Mouse (Mus musculus): ENCODE results near the gene Hoxd8. TPM values are rescaled to one million over a fixed set of nuclear protein-coding genes. Genes with fewer than 3 reads are reported as not detected.

Hoxd8 gene
- total RNA-seq, 2 experiments from 2014 or later: 1.9 to 2.5 TPM

DNA sequence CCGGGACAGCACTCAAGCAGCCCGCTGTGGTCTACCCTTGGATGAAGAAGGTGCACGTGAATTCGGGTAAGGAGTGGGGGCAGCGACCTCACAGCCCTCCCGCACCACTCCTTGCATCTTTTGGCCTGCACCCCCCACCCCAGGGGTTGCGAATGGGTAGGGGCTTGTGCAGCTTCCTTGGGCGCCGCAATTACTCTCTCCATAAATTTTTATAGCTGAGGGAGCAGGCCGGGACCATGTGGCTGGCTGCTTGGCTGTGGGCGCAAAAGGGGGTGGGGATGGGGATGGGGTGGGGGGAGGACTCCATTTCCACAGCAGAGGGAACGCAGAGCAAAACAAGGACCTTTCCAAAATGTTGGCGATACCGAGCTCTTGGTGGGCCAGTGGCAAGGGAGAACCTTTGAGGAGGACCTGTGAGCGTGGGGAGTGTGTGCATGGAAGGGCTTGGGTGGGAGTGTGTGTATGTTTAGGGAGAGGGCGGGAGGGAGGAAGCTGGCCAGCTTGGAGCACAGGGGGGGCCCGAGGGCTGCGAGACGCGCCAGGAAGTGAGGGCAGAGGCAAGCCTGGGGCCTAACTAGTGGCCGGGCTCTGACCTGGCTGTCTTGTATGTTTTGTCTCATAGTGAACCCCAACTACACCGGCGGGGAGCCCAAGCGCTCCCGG is 23.4 kb downstream of the Hoxd8 start:
- DNase-seq: no peak
- intact Hi-C loops (cut with DNase I): no loop called here

DNA sequence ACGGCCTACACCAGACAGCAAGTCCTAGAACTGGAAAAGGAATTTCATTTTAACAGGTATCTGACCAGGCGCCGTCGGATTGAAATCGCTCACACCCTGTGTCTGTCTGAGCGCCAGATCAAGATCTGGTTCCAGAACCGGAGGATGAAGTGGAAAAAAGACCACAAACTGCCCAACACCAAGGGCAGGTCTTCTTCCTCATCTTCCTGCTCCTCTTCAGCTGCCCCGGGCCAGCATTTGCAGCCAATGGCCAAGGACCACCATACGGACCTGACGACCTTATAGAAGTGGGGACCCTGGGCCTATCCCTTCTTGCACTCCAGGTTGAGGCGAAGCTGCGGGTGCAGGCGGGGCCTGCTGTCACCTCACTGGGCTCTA is 23.9 kb downstream of the Hoxd8 start:
- intact Hi-C loops (cut with DNase I): no loop called here
- no peak for DNase-seq

DNA sequence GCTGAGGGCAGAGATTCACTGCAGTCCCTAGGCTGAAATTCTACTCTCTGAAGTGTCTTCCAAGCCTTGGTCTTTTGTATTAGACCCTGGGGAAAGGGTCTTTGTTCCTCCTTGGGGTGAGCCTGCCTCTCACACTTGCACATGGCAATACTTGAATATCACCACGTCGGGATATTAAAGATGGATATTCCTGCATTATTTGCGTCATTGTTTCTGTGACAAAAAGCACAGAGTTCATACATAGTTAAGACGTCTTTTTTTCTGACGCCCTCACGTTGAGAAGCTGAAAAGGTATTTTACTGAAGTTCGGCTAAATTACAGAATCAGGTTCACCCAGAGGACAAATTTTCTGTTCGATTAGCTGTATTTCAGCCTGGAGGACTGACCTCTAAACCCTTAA is 25.9 kb downstream of the Hoxd8 start:
- intact Hi-C loops (cut with DNase I): no loop called here
- DNase-seq: no peak

DNA sequence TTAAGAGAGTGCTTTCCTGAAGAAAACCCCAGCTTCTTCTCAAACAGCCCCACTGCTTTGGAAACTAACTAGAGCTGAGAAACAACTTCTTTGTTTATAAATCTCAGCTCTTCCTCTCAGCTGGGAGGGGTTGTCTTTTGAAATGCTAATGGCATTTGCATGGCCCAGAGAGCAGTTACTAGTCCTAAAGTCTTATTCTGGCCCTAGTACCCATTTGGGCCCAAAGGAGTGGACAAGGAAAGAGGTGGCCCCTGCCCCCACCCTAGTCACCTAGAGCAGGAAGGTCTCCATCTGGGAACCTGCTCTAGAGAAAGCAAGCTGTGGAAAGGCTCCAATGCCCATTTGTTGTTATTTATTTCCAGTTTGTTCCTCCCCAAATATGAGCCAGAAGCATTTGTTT is 26.6 kb downstream of the Hoxd8 start:
- no peak for DNase-seq
- intact Hi-C loops (cut with DNase I): no loop called here

DNA sequence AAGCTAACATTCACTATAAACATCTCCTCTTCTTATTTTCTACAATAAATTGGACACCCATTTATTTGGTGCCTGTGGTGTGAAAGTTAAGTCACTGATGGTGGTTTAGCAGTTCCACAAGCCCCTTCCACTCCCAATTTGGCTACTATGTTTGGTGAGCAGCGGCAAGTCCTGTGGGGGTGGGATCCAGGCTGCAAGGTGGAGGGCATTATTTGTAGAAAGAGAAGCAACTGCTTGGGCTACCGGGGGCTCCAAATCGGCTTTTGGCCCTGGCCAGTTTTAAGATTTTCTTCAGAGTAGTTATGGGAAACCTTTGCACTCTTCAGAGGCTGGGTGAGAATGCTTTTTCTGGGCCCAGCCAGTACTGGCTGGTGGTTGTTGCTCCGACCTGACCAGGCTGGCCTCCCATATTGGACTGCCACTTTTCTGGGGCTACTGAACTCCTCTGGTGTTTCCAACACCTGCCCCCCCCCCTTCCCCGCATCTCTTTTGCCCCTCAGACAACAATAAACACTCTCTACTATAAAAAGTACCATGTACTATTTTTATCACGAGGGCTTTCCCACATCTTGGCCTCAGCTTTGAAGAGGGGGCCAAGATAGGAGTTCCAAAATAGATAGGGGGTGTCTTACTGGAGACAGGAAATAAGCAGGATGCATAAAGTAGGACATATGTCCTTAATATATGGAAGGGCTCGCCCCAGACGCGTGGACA is 27.5 kb downstream of the Hoxd8 start:
- intact Hi-C loops (cut with DNase I): no loop called here
- no peak for DNase-seq

DNA sequence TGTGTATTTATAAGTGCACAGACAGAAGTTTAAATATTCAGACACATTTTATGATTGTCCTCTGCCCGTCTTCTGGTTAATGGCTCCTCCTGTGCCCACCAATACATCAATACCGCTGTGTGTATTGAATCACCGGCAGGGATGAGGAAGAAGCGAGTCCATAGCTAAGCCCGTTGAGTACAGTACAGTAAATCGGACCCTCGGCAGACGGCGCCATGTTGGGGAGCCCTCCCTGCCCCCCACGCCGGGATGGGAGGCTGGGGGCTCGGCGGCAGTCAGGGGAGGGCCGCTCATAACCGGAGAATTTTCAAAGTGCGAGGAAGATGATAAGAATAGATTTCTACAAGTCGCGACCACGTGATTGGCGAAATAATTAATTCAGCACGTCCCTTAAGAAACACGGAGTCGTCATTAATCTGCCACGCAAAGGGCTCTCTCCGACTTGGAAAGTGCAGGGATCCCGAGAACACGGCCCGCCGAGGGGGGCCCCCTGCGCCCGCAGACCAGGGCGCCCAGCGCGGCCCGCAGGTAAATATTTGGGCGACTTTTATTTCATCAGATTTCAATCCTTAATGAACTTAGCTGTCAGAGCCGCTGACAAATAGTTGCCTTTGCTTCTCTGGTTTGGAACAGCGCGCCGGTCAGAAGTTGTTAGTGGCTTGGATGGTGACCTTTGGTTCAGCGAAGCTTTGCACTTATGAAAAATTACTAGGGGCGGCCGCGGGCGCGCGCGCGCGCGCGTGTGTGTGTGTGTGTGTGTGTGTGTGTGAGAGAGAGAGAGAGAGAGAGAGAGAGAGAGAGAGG is 28.3 kb downstream of the Hoxd8 start:
- intact Hi-C loops (cut with DNase I): no loop called here

DNA sequence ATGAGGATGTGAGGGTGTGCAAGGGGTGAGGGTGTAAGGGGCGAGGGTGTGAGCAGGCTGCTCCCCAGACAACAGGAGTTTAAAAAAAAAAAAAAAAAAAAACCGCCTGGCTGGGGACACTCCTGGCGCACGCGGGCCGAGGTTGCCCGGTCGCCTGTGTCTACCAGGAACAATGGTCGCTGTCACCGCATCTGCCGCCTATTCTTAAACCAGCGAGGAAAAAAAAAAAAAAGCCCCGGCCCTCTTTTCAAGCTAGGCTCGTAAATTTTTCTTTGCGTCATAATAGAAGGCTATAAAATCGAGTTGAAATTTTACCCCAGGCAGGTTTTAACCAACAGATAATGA is 28.9 kb downstream of the Hoxd8 start:
- intact Hi-C loops (cut with DNase I): no loop called here
- no peak for DNase-seq

More for the DNA sequence above, 28.3 kb downstream of the Hoxd8 start:
- no peak for DNase-seq

DNA sequence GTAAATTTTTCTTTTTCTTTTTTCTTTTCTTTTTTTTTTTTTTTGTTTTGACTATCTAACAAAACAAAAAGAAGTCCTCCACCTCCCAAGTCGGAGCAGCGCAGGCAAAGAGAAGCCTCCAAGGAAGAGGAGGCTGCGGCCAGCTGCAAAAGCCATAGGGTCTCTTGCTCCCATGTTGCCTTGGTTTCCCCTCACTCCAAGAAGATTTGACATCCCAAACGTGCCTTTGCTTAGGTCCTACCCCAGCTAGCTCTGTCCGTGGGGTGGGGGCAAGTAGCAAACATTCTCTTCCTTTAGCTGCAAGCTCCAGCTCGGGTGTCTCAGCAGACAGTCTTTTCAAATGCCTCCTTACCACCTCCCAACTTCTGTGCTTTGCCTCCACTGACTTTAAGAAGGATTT is 29.4 kb downstream of the Hoxd8 start:
- no peak for DNase-seq
- intact Hi-C loops (cut with DNase I): no loop called here

DNA sequence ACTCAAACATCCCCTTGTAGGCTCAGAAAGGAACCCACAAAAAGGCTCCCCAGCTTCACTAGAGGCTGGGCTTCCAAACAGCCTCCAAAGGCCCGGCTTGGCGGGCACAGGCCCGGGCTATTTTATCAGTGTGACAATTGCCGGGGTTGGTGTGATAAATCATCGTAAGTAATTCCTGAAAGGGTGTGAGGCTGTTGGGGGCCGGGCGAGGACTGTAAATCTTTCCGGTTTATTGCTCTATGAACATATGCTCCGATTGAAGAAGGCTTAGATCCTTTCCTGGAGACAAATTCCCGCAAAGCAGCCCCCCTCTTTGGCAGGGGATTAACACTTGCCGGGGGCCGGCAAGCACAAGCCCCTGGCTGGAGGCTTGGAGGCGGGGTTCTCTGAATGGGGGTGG is 30.0 kb downstream of the Hoxd8 start:
- intact Hi-C loops (cut with DNase I): no loop called here
- no peak for DNase-seq

DNA sequence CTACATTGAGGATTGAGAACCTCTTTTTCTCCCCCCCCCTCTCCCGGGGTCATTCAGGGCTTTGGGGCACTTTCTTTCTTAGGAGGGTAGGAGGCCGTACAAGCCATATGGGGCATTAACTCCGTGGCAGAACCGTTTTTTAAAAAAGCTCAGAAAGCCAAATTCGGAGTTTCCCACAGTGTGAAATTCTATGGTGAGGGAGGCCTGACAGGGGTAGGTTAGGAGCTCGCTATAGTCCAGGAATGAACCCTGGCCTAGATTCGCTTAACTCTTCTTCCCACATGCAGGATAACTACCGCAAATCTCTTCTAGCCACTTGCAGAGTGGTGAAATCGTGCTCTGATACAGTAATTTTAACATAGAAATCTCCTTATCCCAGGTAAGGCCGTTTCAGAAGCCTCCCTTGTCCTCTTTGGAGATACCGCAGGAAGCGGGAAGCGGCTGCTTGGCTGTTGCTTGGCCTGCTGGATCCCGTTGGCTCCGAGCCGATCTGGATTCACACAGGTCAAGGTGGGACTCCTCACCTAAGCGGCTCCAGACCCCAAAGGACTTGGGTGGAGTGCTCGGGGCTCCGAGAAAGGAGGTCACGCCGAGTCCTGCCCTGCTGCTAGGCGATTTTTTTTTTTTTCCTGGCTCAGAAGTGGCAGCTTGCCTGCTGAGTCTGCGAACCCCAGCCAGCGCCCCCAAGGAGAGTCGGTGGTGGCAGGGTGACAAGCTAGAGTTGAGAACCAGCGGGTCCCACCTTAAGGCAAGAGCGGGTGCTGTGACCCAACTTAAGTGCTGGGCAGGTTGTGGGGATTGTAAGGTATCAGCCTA is 30.8 kb downstream of the Hoxd8 start:
- intact Hi-C loops (cut with DNase I): no loop called here
- DNase-seq: no peak

DNA sequence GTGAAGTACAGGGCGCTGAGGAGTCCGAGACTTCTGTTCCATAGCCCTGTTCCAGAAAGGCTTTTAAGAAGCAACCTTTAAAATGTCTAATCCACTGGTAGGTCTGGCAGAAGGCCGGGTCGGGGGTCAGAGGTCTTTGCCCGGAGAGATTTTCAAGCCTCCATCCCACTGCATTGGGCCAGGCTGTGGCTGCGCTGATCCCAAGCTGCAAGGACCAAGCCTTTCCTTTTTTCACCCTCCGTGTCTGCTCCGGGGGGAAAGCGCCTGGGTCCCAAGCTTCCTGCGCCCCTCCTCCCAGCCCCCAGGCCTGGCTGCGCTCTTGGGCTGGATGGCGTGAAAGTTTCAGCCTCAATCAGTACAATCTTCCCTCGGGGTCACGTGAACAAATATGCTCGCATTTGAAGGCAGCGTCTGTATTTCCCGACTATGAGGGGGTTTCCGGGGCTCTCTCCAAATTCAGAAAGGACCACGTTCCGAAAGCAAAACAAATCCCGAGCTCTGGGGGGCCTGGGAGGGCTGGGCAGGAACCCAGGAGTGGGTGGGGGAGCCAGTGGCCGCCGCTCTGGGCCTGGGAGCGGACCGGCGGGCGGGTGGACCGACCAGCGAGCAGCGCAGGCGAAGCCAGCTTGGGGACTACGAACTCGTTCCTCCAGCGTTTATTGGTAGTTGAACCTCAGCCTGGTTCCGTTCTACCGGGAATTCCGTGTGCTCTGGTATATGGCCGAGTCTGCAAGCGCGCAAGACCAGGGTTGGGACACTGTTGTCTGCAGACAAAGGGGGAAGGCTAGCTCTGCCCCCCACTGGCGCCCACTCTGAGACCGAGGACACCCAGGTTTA is 31.7 kb downstream of the Hoxd8 start:
- intact Hi-C loops (cut with DNase I): no loop called here
- no peak for DNase-seq

DNA sequence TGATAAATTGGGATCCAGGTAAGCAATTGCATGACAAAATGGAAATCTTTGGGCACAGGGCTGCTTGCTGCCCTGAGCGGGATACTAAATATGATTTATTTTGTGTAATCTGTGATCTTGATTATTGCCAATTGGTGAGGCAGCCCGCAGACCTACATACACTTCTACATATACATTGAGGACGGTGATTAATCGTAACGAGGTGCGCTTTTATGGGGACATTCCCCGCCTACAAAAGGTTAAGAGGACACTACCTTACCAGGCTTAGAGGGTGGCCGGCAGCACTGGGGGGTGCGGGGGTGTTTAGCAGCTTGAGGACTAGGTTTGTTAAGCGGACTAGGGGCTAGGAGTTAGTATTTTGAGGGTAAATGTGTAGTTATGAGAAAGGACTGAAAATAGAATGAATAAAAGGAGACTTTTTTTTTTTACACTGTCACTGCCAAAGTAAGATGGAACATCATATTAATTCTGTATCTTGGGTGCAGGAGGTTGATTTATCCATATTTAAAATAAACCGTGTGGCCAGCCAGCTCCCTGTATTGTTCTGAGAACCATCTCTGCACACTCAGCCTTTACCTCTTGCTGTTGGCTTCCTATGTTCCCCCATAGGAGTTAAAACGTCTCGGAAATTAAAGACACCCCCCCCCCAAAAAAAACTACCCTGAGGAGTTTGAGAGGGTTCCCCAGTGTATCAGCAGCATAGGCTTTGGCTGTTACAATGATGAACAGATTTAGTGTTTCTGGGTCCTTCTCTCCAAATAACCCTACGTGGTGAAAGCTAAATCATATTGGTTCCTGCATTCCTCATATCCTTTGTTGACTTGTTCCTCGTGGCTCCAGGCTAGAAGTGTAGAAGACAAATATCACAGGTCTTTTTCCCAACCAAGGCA is 32.5 kb downstream of the Hoxd8 start:
- intact Hi-C loops (cut with DNase I): no loop called here

DNA sequence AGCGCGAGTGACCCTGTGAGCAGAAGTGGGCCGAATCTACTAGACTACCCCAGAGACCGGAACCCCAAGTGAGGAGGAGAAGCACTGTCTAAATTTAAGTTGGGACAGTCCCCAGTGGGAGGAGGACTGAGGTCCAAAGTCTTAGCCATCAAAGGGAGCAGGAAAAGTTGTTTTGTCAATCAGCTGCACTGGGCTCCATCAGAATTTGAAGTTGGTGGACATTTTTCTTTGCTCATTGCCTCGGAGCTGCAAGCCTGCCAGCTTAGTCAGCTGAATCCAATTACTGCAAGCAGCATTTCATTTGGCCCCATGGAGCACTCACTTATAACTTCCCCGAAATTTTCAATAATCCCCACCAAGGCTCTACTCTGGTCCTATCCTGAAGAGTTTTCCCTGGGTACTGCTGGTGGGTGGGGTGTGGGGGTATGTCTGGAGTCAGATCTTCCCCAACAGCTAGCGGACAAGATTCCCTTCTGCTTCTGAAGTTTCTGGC is 33.2 kb downstream of the Hoxd8 start:
- DNase-seq: no peak
- intact Hi-C loops (cut with DNase I): no loop called here

More for the DNA sequence above, 32.5 kb downstream of the Hoxd8 start:
- no peak for DNase-seq

DNA sequence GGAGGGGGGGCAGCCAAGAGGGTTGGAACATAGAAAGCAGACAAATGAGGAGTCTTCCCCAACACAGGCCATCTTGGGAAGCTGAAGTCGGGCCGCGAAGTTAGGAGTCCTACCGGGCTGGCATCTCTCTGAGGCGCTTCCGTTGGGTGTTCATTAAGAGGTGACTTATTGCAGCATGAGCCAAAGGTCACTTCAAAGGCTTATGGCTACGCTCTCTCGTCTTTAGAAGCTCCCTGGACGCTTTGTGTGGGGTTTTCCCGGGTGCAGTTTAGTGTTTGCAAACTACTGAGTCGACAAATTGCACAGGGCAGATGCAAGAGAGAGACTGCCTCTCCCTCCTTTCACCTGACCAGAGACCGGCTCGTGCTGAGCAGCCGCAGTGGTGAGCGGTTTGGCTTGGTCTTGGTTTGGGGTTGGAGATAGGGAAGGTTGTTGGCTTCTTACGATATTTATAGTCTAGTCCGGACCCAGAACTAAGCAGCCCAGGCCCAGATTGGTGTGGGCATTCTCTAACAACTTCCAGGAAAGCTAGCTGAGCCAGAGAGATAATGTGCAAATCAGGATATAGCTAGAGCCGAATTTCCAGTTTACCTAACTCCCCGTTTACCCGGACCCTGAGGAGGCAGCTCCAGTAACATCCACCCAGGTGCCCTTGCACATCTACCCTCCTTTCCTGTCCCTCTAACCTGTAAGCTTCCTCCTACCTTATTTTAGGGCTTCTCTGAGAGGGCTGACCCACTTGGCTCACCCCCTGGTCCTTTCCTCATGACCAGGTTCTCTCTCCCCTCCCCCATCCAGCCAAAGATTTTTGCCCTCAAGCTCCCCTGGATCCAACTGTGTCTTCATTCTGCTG is 34.4 kb downstream of the Hoxd8 start:
- intact Hi-C loops (cut with DNase I): no loop called here

DNA sequence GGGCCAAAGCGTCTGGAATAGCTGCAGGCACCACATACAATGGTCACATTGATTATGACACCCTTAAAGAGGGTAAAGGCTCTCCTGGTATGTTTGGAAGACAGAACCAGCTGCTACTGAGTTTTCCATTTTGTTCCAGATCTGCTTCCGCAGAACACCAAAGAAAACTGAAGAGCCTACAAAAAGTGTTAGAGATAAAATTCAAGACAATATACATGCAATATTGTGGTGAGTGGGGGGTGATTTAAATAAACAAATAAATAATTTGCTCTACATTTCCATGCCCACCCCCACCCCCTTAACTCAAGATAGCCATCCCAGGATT is 35.0 kb downstream of the Hoxd8 start:
- DNase-seq: no peak
- intact Hi-C loops (cut with DNase I): no loop called here

More for the DNA sequence above, 34.4 kb downstream of the Hoxd8 start:
- DNase-seq: no peak

DNA sequence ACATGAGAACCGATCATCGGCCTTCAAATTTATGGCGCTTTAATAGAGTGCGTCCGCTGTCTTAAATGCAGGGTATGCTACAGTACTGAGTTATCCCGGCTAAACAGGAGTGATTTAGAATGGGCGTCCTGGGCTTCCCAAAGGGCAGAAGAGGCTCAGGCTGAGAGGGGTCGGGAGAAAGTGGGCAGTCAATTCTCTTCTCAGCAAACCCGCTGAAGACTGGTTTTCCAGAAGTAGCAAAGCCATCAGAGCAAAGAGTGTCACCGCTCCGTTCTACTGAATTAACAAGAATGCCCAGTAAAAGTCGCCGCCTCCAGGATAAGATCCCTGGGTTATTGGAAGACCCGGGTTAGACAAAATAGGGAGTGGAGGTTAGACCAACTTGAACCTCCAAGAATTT is 35.5 kb downstream of the Hoxd8 start:
- DNase-seq: no peak
- intact Hi-C loops (cut with DNase I): no loop called here

DNA sequence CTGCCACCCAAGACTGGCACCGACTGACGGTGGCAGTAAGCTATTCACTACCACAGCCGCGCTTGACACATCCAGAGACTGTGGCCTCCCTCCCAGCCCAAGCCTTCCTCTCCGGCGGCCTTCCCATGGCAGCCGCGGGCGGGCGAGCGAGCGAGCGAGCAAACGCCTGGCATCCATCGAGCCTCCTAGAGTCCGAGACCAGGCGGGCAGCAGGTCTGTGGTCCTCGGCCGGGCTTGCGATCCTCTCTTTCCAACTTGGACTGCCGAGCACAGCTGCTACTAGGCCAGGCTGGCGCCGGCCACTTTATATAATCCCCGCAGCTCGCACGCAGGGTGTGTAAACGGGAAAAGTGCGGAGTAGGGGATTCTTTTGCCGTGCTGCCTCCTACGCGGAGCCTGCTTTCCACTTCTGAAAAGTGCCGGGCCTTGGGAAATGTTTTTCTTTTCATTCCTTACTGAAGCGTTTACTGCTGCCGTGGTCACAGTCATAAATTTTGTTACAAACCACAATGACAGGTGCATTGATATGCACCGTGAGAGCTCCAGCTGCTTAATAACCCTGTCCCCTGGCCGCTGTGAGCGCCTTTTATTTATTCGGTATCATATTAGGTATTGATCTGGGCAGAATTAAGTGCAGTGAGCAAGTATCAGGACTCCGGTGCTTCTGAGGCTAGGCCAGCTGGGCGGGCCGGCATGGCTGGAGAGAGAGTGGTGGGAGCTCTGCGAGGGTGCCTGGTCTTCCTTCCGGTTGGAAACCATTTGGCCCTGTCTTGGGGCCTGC is 36.1 kb downstream of the Hoxd8 start:
- intact Hi-C loops (cut with DNase I): no loop called here

More for the DNA sequence above, 36.1 kb downstream of the Hoxd8 start:
- no peak for DNase-seq
